Mouse (Mus musculus): ENCODE measurements around the gene Pex11b. TPM values are rescaled to one million over a fixed set of nuclear protein-coding genes. Genes with fewer than 3 reads are reported as not detected.

The Pex11b gene
- 10 to 100 TPM; 56.1 to 57.1 TPM for total RNA-seq (2021)

DNA sequence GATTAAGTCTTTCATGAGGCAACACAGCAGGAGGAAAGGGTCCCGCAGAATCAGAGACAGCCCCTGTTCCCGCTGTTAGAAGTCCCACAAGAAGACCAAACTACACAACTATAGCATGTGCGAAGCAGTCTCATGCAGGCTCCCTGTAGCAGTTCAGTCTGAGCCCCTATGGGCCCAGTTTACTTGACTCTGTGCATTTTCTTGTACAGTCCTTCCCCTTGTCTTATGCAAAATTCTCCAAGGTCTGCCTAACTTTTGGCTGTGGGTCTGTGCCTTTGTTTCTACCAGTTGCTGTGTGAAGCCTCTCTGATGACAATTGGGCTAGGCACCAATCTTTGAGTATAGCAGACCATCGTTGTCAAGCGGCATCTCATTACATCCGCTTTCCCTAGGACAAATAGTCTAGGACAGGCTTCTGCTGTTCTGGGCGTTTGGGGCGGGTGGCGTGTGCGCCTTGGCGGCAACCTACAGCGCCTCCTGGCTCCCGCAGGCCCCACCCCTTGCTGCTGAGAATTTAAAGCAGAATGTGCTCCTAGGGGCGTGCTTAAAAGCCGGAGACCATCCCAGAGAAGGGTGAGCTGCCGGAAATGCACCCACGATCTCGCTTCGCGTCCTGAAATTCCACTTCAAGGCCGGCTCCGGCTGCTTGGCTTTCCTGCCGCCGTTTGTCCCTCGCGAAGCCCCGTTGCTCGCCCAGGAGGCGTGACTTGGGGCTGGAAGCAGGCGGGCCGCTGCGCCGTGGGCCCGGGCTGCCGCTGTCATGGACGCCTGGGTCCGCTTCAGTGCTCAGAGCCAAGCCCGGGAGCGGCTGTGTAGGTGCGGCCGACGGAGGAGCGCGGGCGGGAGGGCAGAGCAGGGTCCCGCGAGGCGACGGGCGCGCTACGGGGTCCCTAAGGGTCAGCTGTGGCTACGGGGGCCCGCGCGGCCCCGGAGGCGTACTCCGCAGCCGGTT, at the start of gene Pex11b, which contains the start of gene Gm42957:
Gene Pex11b (plus strand): TSS at position 449 of the 952 bp plus-strand sequence.
Gene Gm42957 (plus strand): TSS at position 547 of the 952 bp plus-strand sequence.
- intact Hi-C loops (cut with DNase I): loop anchor here (2.0 to 10.0 kb wide), 2 partner anchors 50 to 84 kb away; no protein-coding TSS in a partner anchor
- peak; percentile 93 to 94 for DNase-seq (ENCODE audit: low spot score in 2 of 2)

- no peak for DNase-seq (ENCODE audit: low spot score in 2 of 2)
- intact Hi-C loops (cut with DNase I): no loop called here
Measured at GRCm38 (mm10) chr3:96590657-96591056, 44.5 kb upstream of the Pex11b start.

DNA sequence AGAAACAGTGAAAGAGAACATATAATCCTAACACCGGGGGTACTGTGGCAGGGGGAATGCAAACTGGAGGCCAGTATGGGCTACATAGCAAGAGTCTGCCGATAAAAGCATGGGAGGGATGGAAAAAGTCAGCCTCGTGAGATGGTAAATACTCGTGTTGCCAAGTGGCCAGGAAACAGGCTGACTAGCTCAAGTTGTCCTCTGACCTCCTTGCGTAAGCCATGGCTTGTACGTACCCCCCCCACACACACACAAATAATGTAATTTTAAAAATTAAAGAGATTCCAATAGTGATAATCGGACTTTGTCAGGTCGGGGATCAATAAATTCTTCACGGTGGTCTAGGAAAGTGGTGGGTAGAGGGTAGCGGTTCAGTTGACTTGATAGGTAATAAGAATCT, 41.8 kb upstream of the Pex11b start:
- intact Hi-C loops (cut with DNase I): no loop called here
- no peak for DNase-seq (ENCODE audit: low spot score in 2 of 2)

GRCm38 (mm10) chr3:96593790-96594560, 41.2 kb upstream of the Pex11b start, which contains the start of gene Polr3gl:
Gene Polr3gl, minus strand, starts transcription at chr3:96594181.
- intact Hi-C loops (cut with DNase I): no loop called here
- DNase-seq (ENCODE audit: low spot score in 2 of 2): peak; percentile 94 to 95

DNA sequence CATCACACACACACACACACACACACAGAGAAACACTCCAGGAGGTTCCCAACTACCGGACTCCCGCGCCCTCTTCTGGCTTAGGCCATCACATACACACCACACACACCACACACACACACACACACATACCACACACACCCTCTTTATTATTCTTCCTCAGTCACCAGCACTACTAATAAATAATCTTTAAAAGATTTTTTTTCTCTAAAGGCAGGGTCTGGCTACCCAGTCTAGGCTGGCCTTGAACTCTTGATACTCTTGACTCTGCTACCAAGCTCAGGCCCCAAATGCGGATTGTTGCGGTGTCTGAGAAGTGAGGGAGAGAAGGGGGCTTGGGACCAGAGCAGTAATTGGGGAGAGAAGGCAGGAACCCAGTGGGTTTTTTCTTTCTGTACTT, 40.3 kb upstream of the Pex11b start:
- no peak for DNase-seq (ENCODE audit: low spot score in 2 of 2)
- intact Hi-C loops (cut with DNase I): loop anchor here (5.0 kb wide), 2 partner anchors 318 to 333 kb away; partner anchors contain the start of gene Hist2h4

DNA sequence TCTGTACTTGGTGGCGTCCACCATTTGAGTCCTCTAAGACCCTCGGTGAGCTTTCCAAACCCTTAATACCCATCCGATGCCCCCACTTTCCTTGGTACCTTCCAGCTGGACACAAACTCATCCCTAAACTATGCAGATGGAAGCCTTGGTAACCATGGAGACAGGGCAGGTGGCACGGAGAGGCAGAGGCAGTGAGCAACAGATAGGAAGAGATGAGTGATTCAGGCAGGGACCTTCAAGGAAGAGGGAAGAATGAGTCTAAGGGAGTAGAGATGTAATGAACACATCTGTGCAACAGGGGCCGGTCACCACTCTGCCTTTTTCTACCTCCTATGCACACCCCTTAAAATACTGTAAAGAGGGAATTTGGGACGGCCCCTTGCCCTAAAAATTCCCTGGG, 39.5 kb upstream of the Pex11b start:
- peak; percentile 50 to 56 for DNase-seq (ENCODE audit: low spot score in 2 of 2)
- intact Hi-C loops (cut with DNase I): loop anchor here (2.0 to 5.0 kb wide), 3 partner anchors 19 to 333 kb away; partner anchors contain the start of genes Gm16253 and Hist2h4

GRCm38 (mm10) chr3:96596228-96596707, 38.9 kb upstream of the Pex11b start, which contains the start of gene Ankrd34a:
Gene Ankrd34a, plus strand, starts transcription at chr3:96596636.
- intact Hi-C loops (cut with DNase I): loop anchor here (2.0 to 5.0 kb wide), 3 partner anchors 19 to 334 kb away; partner anchors contain the start of genes Gm16253 and Hist2h4

GRCm38 (mm10) chr3:96596855-96597254, 38.3 kb upstream of the Pex11b start:
- DNase-seq (ENCODE audit: low spot score in 2 of 2): peak in 1 of 2 experiments; percentile 52
- intact Hi-C loops (cut with DNase I): loop anchor here (2.0 to 5.0 kb wide), 3 partner anchors 20 to 335 kb away; partner anchors contain the start of genes Gm16253 and Hist2h4

More at GRCm38 (mm10) chr3:96596228-96596707, 38.9 kb upstream of the Pex11b start, which contains the start of gene Ankrd34a:
- DNase-seq (ENCODE audit: low spot score in 2 of 2): peak; percentile 84 to 87

GRCm38 (mm10) chr3:96597435-96597891, 37.7 kb upstream of the Pex11b start:
- DNase-seq (ENCODE audit: low spot score in 2 of 2): peak; percentile 50 to 67
- intact Hi-C loops (cut with DNase I): loop anchor here (2.0 to 5.0 kb wide), 3 partner anchors 21 to 335 kb away; partner anchors contain the start of genes Gm16253 and Hist2h4

DNA sequence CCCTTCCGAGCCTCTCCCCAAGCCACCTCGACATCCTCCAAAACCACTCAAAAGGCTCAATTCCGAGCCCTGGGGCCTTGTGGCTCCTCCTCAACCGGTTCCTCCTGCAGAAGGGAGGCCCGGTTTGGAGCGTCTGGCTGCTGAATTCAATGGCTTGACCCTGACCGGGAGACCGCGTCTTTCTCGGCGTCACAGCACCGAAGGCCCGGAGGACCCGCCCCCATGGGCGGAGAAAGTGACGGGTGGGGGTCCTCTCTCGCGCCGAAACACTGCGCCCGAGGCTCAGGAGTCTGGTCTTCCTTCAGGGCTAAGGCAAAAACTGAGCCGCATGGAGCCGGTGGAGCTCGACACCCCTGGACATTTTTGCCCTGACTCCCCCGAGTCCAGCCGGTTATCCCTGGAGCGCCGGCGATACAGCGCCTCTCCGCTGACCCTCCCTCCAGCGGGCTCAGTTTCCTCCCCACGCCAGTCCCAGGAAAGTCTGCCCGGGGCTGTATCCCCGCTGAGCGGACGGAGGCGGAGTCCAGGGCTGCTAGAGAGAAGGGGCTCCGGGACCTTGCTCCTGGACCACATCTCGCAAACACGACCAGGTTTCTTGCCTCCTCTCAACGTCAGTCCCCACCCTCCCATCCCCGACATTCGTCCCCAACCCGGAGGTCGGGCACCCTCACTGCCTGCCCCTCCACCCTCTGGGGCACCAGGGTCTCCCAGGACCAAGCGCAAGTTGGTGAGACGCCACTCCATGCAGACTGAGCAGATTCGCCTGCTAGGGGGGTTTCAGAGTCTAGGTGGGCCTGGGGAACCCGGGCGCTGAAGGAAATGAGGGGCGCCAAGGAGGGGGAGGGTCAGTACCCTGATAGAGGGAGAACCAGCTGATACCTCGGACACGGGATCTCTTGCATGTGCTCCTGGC, 36.8 kb upstream of the Pex11b start:
- intact Hi-C loops (cut with DNase I): loop anchor here (2.0 to 5.0 kb wide), 3 partner anchors 98 to 336 kb away; partner anchors contain the start of gene Hist2h4
- DNase-seq (ENCODE audit: low spot score in 2 of 2): peak; percentile 61 to 63

GRCm38 (mm10) chr3:96599069-96599393, 36.1 kb upstream of the Pex11b start:
- intact Hi-C loops (cut with DNase I): loop anchor here (2.0 to 5.0 kb wide), 3 partner anchors 98 to 337 kb away; partner anchors contain the start of gene Hist2h4

GRCm38 (mm10) chr3:96599411-96599810, 35.8 kb upstream of the Pex11b start:
- DNase-seq (ENCODE audit: low spot score in 2 of 2): no peak
- intact Hi-C loops (cut with DNase I): loop anchor here (2.0 to 5.0 kb wide), 3 partner anchors 99 to 337 kb away; partner anchors contain the start of gene Hist2h4

More at GRCm38 (mm10) chr3:96599069-96599393, 36.1 kb upstream of the Pex11b start:
- DNase-seq (ENCODE audit: low spot score in 2 of 2): no peak

- intact Hi-C loops (cut with DNase I): no loop called here
- peak; percentile 91 to 92 for DNase-seq (ENCODE audit: low spot score in 2 of 2)
Measured at GRCm38 (mm10) chr3:96600639-96601250, 34.4 kb upstream of the Pex11b start, which contains the start of gene Lix1l. Gene Lix1l, plus strand, starts transcription at chr3:96601149.

DNA sequence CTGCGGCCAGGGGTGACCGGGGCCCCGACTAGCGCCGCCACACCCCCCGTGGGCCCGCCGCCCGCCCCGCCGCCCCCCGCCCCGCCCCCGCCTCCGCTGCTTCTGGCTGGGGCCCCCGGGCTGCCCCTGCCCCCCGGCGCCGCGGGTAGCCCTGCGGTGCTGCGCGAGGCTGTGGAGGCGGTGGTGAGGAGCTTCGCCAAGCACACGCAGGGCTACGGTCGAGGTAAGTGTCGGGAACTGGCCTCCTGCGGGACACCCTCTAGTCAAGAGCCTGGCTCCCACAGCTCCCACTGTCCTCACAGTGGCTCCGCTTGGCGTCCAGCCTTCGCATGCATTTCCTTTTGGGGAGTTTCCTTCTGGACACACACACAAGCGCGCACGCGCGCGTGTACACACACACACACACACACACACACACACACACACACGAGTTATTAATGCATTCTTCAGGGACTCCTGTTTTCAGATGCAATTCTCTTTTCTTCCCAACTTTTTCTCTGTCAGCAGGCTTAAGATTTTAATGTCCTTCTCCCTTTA, 33.9 kb upstream of the Pex11b start:
- peak; percentile 63 to 68 for DNase-seq (ENCODE audit: low spot score in 2 of 2)
- intact Hi-C loops (cut with DNase I): no loop called here

DNA sequence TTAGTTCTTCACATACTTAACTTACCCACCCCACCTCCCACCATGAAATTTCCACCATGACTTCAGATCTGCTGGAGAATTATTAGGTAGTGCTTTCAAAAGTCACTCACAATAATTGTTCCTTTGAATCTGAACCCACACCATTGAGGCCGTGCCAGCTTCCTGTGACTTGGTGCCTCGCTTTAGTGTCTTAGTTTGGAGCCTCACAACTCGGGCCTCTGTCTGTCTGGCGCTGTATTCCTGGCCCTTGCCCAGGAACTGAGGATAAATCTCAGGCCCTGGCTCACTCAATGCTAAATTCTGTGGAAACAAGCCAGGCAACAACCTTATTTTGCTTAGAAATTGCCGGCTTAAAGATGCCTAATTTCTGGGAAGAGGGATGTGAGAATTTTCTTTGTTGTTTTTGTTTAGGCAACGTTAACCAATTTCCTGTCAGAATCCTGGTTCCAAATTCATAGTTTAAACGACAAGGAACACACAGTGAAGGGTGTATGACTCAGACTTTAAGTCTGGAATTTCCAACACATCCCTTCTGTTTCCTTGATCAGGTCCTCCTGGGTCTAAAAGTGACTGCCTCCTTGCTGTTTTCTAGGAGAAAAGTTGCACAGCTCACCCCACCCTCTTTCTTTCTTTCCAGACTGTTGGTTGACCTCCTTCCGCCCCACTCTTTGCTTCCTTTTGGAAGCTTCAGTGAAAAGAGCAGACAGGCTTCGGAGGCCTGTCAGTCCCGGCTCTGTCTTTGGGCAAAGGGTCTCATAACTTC, 33.1 kb upstream of the Pex11b start:
- intact Hi-C loops (cut with DNase I): loop anchor here (2.0 kb wide), 1 partner anchor 27 kb away; the partner anchor contains the start of gene Rbm8a
- no peak for DNase-seq (ENCODE audit: low spot score in 2 of 2)

GRCm38 (mm10) chr3:96602704-96603084, 32.5 kb upstream of the Pex11b start:
- intact Hi-C loops (cut with DNase I): loop anchor here (2.0 kb wide), 1 partner anchor 26 kb away; the partner anchor contains the start of gene Rbm8a
- no peak for DNase-seq (ENCODE audit: low spot score in 2 of 2)
